Mouse (Mus musculus): Measurements from ENCODE around the gene Mrgbp.

GRCm38 (mm10) chr2:180600569-180601021 lies 19.5 kb downstream of the Mrgbp start:
- TF ChIP-seq CTCF (IDR thresholded peaks at IDR 0.05; ENCODE audit: low read depth, low read length) = no peak
- TF ChIP-seq POLR2A (IDR thresholded peaks at IDR 0.05; ENCODE audit: extremely low read depth, insufficient read depth, low read length) = no peak
